Mouse (Mus musculus): ENCODE measurements at regions not wholly inside any gene's neighbourhood (a gene's known extent, or its start where the extent isn't known, plus 50 kb on each side); places are given as distances from the start of the nearest gene placed in this dataset.

DNA sequence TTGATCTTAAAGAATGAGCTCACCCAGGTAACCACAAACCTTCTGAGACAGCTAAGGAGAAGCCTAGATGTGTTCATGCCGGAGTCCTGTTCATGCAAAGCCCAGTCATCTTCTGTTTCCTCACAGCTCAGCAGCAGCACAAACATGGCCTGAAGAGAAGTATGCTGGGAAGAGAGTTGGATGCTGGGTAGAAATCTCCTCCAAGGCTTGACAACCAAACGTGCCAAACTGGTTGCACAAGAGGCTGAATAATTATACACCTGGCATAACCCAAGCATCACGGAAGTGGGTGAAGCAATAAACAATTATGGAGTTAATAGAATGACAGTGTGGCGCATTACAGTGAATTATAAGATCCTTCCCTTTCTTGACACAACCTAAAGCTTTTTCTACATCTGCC is 404.0 kb upstream of the Acvr2a start:
- DNase-seq = no peak

DNA sequence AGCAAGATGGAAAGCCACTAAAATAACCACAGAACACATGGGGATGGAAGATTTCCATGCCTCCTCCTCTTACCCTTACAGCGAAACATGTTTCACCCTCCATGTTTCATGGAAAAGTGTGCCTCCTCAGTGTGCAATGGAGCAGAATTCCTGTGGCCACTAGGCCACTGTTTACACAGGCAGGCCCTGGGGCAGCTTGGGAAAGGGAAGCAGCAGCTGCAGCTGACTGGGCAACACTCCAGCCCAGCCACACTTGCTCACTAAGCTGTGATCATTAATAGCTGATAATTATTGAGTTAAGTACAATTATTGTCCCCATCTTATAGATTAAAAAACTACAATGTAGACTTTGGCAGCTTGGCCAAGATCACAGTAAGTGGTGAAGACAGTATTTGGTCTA is 402.5 kb upstream of the Acvr2a start:
- no peak for DNase-seq

- no peak for DNase-seq
Observed at GRCm38 (mm10) chr2:48412683-48413440, 401.0 kb upstream of the Acvr2a start.

GRCm38 (mm10) chr2:48414596-48415481 is 399.1 kb upstream of the Acvr2a start:
- DNase-seq = no peak

GRCm38 (mm10) chr2:48416207-48416750 is 397.6 kb upstream of the Acvr2a start:
- DNase-seq = no peak

- no peak for DNase-seq
Observed at GRCm38 (mm10) chr2:48417000-48417596, 396.8 kb upstream of the Acvr2a start.

- no peak for DNase-seq
Observed at GRCm38 (mm10) chr2:48420791-48421190, 393.1 kb upstream of the Acvr2a start.

DNA sequence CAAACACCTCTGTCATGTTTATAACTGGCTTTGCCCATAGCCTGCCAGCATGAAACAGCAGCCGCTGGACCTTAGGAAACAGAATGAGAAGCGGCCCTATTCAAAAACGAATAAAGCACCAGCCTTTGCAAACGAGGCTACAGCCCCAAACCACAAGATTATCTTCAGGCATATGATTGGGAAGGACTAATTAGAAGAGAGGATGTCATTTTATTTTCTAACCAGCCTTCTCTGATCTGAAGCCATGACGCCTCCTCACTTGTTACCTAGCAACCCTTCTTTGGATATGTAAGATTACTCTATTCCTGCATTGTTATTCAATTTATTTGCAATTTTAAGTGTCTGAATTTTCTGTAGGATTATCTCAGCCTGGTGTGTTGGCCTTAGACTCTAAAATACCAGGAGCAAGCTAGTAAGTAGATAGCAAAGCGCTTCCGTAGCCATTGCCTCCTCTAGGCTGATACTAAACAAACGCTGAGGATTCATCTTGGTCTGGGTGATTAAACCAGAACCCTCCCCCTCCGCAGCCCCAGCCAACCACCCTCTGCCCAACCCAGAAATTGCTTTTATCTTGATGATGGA is 390.0 kb upstream of the Acvr2a start:
- no peak for DNase-seq

GRCm38 (mm10) chr2:48424562-48424961 is 389.3 kb upstream of the Acvr2a start:
- no peak for DNase-seq

DNA sequence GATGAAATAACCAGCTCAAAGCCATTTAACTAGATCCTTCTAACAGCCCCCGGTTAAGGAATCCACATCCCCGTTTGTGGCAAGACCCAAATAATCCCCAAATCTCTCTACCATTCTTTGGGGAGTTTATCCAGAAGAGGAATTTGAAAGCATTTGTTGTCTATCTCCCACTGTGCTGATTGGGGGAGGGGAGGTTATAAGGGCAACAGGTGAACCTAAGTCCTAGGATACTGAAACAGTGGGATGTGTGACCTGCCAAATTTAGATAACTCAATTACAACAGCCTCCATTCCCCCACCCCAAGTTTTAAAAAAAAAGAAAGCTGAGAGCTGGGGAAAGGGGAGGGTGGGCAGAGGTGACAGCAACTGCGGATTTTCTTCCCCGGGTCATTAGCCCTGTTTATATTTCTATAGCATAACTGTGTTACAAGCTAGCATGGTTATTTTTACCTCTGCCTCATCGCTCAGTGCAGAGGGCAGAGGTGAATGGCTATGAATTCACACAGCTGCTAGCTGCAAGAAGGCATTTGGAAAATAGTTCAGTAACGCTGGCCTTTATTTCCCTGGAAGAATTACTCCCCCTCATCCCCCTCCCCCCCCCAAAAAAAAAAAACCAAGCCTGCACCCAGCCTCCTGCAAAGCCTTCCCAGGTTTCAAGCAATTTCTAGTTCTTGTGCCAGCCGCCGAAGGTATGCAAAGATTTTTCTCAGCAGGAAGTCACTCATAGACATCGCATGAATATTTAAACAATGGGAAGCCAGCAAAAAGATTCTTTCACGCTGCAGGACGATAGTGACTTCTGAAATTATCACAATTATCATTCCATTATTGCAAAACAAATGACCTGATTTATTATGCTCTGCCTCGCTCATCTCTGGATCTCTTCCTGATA is 388.5 kb upstream of the Acvr2a start:
- no peak for DNase-seq

GRCm38 (mm10) chr2:48432545-48432944 is 381.4 kb upstream of the Acvr2a start:
- DNase-seq = no peak

DNA sequence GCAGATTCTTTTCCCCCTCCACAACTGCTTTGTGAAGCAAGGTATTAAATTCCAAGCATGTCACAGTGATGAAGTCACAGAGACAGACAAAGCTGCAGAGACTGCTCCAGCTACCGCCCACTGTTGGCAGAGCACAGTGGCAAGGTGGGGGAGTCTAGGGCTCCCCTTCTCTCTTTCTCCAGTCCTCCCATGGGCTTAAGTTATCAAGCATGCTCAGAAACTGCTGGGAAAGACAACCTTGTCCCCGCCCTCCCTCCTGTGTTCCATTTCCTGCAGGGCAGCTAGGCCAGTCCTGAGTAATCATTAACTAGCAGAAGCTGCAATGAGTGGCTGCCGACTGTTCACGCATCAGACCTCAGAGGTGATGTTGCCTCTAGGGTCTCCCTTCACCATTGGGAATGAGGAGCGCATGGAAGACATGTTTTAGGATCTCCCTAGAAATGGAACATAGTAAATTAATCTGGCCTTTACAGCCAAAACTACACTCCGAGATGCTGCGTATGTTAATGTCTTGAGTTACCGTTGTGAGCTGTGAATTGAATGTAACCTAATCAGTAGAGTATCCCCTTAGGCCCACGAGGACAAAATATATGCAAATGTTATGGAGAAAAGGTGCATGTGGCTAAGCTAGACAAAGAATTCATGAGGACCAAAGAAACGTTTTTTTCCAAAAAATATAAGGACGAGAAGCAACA is 372.5 kb upstream of the Acvr2a start:
- no peak for DNase-seq

DNA sequence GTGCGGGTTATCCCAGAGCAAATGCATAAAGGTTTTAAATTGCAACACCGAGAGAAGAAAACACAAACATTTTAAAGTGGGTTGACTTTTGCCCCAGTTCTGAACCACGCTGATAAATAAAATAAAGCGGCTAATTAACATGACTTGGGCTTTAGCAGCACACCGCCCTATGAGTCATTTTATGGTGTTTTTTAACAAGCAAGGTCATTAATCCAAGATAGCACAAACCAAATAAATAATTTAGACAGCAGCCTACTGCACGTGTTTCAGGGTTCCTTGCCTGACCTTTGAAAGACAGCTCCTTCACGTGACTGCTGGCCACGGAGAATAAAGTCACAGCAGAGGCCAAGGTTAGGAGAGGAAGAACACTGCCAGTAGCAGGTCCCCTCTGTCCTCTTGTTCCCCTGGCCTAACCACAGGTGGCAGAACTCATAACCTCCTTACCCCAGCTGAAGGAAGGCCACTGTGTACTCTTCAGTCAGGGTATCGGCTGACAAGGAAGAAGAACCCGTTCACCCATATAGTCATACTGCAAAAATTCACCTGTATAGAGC is 371.8 kb upstream of the Acvr2a start:
- no peak for DNase-seq

- no peak for DNase-seq
Observed at GRCm38 (mm10) chr2:48445898-48446604, 367.9 kb upstream of the Acvr2a start.

DNA sequence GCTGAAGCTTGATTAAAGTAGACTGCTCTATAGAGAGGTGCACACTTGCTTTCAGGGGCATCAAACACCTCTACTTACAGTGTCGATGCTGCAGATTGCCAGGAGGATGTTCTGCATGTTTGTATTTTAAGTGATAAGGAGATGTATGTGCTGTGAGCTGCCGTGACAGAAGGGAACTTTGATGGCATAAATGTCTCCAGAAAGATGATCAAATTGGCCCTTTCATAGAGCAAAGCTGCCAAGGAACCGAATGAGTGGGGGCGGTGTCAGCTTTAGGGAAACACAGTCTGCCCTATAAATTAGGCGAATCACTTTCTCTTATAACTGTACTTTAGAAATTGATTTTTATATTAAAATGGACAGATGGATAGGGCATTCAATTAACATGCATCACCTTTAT is 367.3 kb upstream of the Acvr2a start:
- DNase-seq = no peak

GRCm38 (mm10) chr2:48449165-48449842 is 364.6 kb upstream of the Acvr2a start:
- no peak for DNase-seq

DNA sequence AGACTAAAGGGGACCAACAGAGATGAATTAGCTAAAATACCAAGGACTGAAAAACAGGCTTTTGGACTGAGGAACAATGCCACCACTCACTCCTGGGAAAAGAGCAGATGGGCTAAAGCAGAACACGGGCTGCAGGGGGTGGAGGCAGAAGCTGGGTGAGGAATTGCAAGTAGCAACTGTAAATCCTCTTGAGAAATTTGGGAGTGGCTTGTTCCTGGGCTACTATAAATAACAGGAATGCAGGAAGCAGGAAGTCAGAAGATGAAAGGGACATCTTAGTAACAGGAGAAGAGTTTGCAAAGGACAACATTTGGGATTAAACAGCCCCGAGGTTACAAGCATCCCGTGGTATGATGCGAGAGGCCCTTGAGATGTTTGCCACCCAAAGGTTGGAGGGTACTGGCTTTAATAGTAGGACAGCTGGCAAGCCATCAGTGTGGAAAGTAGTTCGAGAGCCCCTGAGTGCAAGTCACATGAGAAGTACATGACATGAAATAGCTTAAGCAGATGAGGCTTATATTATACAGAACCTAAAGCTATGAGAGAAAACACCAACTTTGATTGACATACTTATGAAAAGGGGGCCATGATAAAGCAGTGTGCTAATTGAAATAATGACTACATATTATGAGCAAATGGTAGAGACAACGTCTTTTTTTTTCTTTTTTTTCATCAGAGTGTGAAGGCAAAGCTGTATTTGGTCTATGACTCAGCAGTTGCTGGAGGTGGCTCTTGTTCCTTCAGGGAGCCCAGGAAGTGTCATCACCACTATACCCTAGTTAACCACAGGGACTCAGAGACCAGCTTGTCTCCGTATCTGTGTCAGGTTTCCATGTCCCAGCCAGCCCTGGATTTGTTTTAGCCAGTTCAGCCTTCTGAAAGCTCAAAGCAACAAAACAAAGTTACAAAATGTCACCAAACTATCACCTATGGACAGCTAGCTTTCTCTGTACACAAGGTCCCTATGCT is 357.6 kb upstream of the Acvr2a start:
- peak; percentile 16 for DNase-seq

- no peak for DNase-seq
Observed at GRCm38 (mm10) chr2:48457117-48457516, 356.8 kb upstream of the Acvr2a start.

DNA sequence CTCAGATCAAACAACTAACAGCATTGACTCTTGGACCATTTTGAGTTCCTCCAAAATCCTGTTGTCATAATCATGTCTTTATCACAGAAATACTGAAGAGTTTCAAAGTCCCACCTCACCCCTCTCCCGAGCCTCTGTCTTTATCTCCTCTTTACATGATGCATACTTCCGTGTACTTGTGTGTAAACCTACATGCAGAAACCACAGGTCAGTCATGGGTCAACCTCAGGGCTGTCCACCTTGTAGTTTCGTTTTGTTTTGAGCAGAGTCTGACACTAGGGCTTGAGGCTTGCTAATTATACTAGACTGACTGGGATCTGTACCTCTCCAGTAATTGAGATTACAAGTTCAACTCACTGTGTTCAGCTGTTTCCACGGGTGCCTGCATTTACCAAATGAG is 348.4 kb upstream of the Acvr2a start:
- DNase-seq = no peak

All from cerebellum, adult 8-10 months (tissue).